Mouse (Mus musculus): ENCODE results near the gene Lif. TPM values are rescaled to one million over a fixed set of nuclear protein-coding genes. Genes with fewer than 3 reads are reported as not detected.

Lif gene
- polyA plus RNA-seq, 1 experiment: 2.2 TPM

DNA sequence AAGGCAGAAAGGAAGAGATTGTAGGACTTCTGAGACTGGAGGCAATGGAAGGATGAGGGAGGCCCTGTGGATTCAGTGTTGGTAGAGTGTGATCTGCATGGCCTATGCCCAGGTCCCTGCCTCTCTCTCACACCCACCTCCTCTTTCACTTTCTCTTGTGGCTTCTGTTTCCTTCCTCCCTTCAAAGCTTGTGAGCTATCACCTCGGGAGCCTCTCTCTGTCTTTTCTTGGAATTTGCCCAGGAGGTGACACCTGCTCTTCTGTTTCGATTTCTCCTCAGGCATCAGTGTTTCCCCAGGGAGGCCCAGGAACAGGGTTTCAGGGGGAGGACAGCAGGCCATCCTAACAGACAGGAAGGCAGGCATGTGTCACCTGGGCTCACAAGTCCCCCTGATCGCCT lies 31.9 kb downstream of the Lif start:
- Histone ChIP-seq H3K4me1 (replicated peaks; ENCODE audit: control insufficient read depth, insufficient read depth, low read length) (peaks cover 22% of the 10 kb centered on the region), H3K27ac (ENCODE audit: control insufficient read depth, insufficient read depth, low read length) (peak overlapping the region; percentile 29; the same call in 1 of the 2 replicates), H3K36me3 (ENCODE audit: control insufficient read depth, insufficient read depth, low read length) (no peaks in the 10 kb centered on the region), H3K27me3 (ENCODE audit: control insufficient read depth, insufficient read depth, low read length) (no peaks in the 10 kb centered on the region), H3K4me3 (ENCODE audit: control insufficient read depth, insufficient read depth, low read length) (no peak overlapping the region)
- DNase-seq: peak; percentile 42
- WGBS: 4% methylated on average over 3 of the region's 3 CpGs
- TF ChIP-seq CTCF (IDR thresholded peaks at IDR 0.05; ENCODE audit: borderline replicate concordance, control insufficient read depth, extremely low read depth, insufficient read depth, low read length, poor library complexity): no peak
- no peak for TF ChIP-seq POLR2A (IDR thresholded peaks at IDR 0.05; ENCODE audit: control insufficient read depth, extremely low read depth, insufficient read depth, low read length, poor library complexity)

DNA sequence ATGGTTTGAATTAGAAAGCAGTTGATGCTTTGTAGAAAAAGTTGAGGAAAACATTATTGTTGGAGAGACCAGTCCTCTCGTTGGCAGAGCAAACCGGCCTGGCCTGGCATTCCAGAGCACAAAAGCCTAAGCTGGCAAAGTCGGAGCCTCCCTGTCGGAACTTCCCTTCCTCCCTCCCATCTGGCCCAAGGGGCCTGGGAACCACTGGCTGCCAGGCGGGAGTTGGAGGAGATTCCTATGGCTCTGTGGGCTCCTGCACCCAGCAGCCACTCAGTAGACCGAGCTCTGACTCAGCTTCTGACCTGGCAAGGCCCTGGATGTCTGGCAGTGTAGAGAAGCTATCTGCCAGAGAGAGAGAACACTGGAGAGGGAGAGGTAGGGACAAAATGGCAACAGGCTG lies 34.3 kb downstream of the Lif start:
- TF ChIP-seq POLR2A (IDR thresholded peaks at IDR 0.05; ENCODE audit: control insufficient read depth, extremely low read depth, insufficient read depth, low read length, poor library complexity): no peak
- no peak for TF ChIP-seq CTCF (IDR thresholded peaks at IDR 0.05; ENCODE audit: borderline replicate concordance, control insufficient read depth, extremely low read depth, insufficient read depth, low read length, poor library complexity)
- H3K27me3 ChIP-seq (ENCODE audit: control insufficient read depth, insufficient read depth, low read length): no peaks in the 10 kb centered on the region
- H3K36me3 ChIP-seq (ENCODE audit: control insufficient read depth, insufficient read depth, low read length): no peaks in the 10 kb centered on the region
- H3K4me3 ChIP-seq (ENCODE audit: control insufficient read depth, insufficient read depth, low read length): no peak overlapping the region
- H3K4me1 ChIP-seq (replicated peaks; ENCODE audit: control insufficient read depth, insufficient read depth, low read length): peaks cover 33% of the 10 kb centered on the region
- H3K27ac ChIP-seq (ENCODE audit: control insufficient read depth, insufficient read depth, low read length): no peak overlapping the region
- WGBS: 91% methylated on average over 6 of the region's 6 CpGs
- no peak for DNase-seq

DNA sequence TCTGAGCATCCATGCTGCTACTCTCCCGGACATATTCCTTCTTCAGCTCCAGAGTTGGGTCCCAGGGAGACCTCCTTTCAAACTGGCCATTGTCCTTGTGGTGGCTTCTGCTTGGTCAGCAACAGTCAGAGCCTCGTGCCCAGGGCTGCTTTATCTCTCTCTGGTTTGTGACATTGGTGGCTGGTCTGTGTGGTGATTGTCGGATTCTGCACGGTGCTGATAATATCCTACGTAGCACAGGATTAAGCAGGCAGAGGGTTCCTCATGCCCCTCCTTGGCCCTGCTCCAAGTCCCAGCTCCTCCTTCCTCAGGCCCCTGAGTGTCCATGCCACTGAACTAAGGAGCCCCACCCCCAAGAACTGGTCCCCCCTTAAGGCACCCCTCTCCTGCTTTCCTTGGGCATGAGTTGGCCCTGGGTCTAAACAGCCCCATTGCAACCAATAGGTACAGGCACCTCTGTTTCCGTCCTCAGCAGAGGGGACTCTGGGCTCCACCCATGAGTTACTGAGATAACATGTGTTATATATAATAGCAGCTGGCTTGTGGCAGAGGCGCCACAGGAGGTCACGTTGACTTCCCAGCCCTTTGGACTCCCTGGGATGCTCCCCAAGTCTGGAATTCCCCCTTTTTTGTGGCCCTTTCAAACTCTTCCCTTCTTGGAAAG lies 35.0 kb downstream of the Lif start:
- Histone ChIP-seq H3K27ac (ENCODE audit: control insufficient read depth, insufficient read depth, low read length) (no peak overlapping the region), H3K36me3 (ENCODE audit: control insufficient read depth, insufficient read depth, low read length) (no peaks in the 10 kb centered on the region), H3K27me3 (ENCODE audit: control insufficient read depth, insufficient read depth, low read length) (no peaks in the 10 kb centered on the region), H3K4me1 (replicated peaks; ENCODE audit: control insufficient read depth, insufficient read depth, low read length) (peaks cover 38% of the 10 kb centered on the region), H3K4me3 (ENCODE audit: control insufficient read depth, insufficient read depth, low read length) (no peak overlapping the region)
- WGBS: 71% methylated on average over 8 of the region's 8 CpGs
- no peak for TF ChIP-seq CTCF (IDR thresholded peaks at IDR 0.05; ENCODE audit: borderline replicate concordance, control insufficient read depth, extremely low read depth, insufficient read depth, low read length, poor library complexity)
- no peak for DNase-seq

DNA sequence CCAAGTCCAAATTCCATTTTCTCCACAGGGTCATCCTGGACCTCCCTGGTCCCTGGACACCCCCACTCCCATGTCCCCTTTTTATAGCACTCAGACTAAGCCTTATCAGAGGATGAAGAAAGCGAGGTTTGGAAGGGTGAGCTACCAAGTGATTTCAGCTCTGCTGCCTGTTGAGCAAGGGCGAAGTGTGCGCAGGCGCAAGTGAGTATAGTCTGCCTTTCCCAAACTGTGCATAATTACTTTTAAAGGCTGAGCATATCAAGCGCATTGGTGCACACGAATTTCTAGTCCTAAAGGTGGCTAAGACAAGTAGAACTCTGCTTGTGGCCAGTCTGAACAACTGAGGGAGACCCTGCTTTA lies 35.5 kb downstream of the Lif start:
- no peak overlapping the region for H3K4me3 ChIP-seq (ENCODE audit: control insufficient read depth, insufficient read depth, low read length)
- no peak overlapping the region for H3K27ac ChIP-seq (ENCODE audit: control insufficient read depth, insufficient read depth, low read length)
- DNase-seq: no peak
- peaks cover 38% of the 10 kb centered on the region for H3K4me1 ChIP-seq (replicated peaks; ENCODE audit: control insufficient read depth, insufficient read depth, low read length)
- no peaks in the 10 kb centered on the region for H3K36me3 ChIP-seq (ENCODE audit: control insufficient read depth, insufficient read depth, low read length)
- no peaks in the 10 kb centered on the region for H3K27me3 ChIP-seq (ENCODE audit: control insufficient read depth, insufficient read depth, low read length)
- WGBS: 95% methylated on average over 6 of the region's 6 CpGs
- TF ChIP-seq CTCF (IDR thresholded peaks at IDR 0.05; ENCODE audit: borderline replicate concordance, control insufficient read depth, extremely low read depth, insufficient read depth, low read length, poor library complexity) (no peak), POLR2A (IDR thresholded peaks at IDR 0.05; ENCODE audit: control insufficient read depth, extremely low read depth, insufficient read depth, low read length, poor library complexity) (no peak)

DNA sequence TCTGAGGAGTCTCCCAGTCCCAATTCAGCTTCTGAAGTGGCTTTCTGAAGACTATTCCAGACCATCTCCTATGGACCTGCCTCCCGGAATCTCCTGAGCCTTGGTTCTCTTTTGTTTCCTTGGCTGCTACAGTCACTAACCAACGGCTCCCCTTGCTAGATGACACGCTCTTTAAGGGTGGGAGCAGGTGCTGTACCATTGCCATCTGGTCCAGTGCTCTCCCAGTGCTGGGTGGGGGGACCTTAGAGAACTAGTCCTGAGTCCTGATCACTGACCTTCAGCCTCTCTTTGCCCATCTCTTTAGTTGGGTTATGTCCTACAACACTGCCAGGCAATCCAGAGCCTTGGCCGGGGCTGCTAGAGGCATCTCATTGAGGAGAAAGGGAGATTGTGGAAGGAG lies 36.1 kb downstream of the Lif start:
- no peak overlapping the region for H3K4me3 ChIP-seq (ENCODE audit: control insufficient read depth, insufficient read depth, low read length)
- peaks cover 34% of the 10 kb centered on the region for H3K4me1 ChIP-seq (replicated peaks; ENCODE audit: control insufficient read depth, insufficient read depth, low read length)
- WGBS: 86% methylated on average over 4 of the region's 4 CpGs
- DNase-seq: no peak
- H3K27ac ChIP-seq (ENCODE audit: control insufficient read depth, insufficient read depth, low read length): no peak overlapping the region
- TF ChIP-seq POLR2A (IDR thresholded peaks at IDR 0.05; ENCODE audit: control insufficient read depth, extremely low read depth, insufficient read depth, low read length, poor library complexity): no peak
- no peak for TF ChIP-seq CTCF (IDR thresholded peaks at IDR 0.05; ENCODE audit: borderline replicate concordance, control insufficient read depth, extremely low read depth, insufficient read depth, low read length, poor library complexity)
- no peaks in the 10 kb centered on the region for H3K27me3 ChIP-seq (ENCODE audit: control insufficient read depth, insufficient read depth, low read length)
- no peaks in the 10 kb centered on the region for H3K36me3 ChIP-seq (ENCODE audit: control insufficient read depth, insufficient read depth, low read length)

DNA sequence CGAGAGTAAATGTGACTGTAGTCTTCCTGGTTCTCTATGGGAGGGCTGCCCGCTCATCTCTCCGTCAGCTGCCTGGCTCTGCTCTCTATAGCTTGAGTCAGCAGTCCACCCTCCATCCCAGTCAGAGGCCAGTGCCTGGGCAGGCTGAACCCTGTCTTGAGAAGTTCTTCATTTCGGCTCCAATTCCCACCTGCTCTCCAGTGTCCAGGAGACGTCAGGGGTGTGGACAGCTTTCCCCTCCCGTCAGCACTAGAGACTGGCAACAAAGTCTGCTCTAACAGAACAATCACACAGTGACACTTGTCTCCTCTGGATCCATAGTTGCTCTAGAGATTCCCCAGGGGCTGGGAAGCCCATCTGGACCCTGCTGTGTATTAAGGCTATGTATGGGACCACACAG lies 36.7 kb downstream of the Lif start:
- no peaks in the 10 kb centered on the region for H3K36me3 ChIP-seq (ENCODE audit: control insufficient read depth, insufficient read depth, low read length)
- no peak for TF ChIP-seq CTCF (IDR thresholded peaks at IDR 0.05; ENCODE audit: borderline replicate concordance, control insufficient read depth, extremely low read depth, insufficient read depth, low read length, poor library complexity)
- TF ChIP-seq POLR2A (IDR thresholded peaks at IDR 0.05; ENCODE audit: control insufficient read depth, extremely low read depth, insufficient read depth, low read length, poor library complexity): no peak
- WGBS: 92% methylated on average over 6 of the region's 6 CpGs
- DNase-seq: no peak
- peaks cover 31% of the 10 kb centered on the region for H3K4me1 ChIP-seq (replicated peaks; ENCODE audit: control insufficient read depth, insufficient read depth, low read length)
- no peak overlapping the region for H3K27ac ChIP-seq (ENCODE audit: control insufficient read depth, insufficient read depth, low read length)
- H3K27me3 ChIP-seq (ENCODE audit: control insufficient read depth, insufficient read depth, low read length): no peaks in the 10 kb centered on the region
- H3K4me3 ChIP-seq (ENCODE audit: control insufficient read depth, insufficient read depth, low read length): no peak overlapping the region
